Mouse (Mus musculus) lung, embryonic 16.5 days (tissue): ENCODE measurements around the gene Slirp. TPM values are rescaled to one million over a fixed set of nuclear protein-coding genes. Genes with fewer than 3 reads are reported as not detected.

Experiments used
- microRNA-seq: library from miRNA; unstranded; fragments of <30 nt; microRNA quantifications from one replicate; pipeline ENCODE4, GENCODE M21; 2016
- polyA plus RNA-seq: library from polyadenylated mRNA; unstranded; fragments of >200 nt; fragmentation: Nextera tagmentation; extraction: Ambion mirVana; gene quantifications from 2 replicates; pipeline ENCODE4 v1.2.1, GENCODE M21; 2015

Slirp gene
- polyA plus RNA-seq, 1 experiment from 2014 or later: 303 TPM

Small RNAs within 50 kb of the gene (microRNA-seq; reads per million reads assigned to microRNA genes)
- 40.7 reads per million, percentile 39 among the genes with 10 or more reads in this experiment for gene Mir3068

Other genes starting within 250 kb of the Slirp start
- 1.5 and 1.8 TPM in 2 replicates for gene Samd15, start 244.2 kb upstream of the Slirp start, polyA plus RNA-seq
- gene Tmed8, start 243.4 kb upstream of the Slirp start, polyA plus RNA-seq: 2.4 and 2.7 TPM in 2 replicates
- 0.55 and 0.57 TPM in 2 replicates for gene Noxred1, start 205.2 kb upstream of the Slirp start, polyA plus RNA-seq
- gene Vipas39, start 177.6 kb upstream of the Slirp start, polyA plus RNA-seq: 40.8 and 41.7 TPM in 2 replicates
- gene Ahsa1, start 177.4 kb upstream of the Slirp start, polyA plus RNA-seq: 202 and 207 TPM in 2 replicates
- gene Ism2, start 144.2 kb upstream of the Slirp start, polyA plus RNA-seq: 0.92 and 1.0 TPM in 2 replicates
- 97.4 and 108 TPM in 2 replicates for gene Sptlc2, start 55.5 kb upstream of the Slirp start, polyA plus RNA-seq
- 50.1 and 52.3 TPM in 2 replicates for gene Alkbh1, start 121 bp downstream of the Slirp start, polyA plus RNA-seq
- 115 and 120 TPM in 2 replicates for gene Snw1, start 28.4 kb downstream of the Slirp start, polyA plus RNA-seq
- not detected in 2 replicates for gene Gm5788, start 50.8 kb downstream of the Slirp start, polyA plus RNA-seq
- gene Gm8300, start 70.4 kb downstream of the Slirp start, polyA plus RNA-seq: not detected in 2 replicates
- not detected in 2 replicates for gene Oog1, start 158.8 kb downstream of the Slirp start, polyA plus RNA-seq
- gene Gm4027, start 175.0 kb downstream of the Slirp start, polyA plus RNA-seq: not detected in 2 replicates
- gene Gm16381, start 200.7 kb downstream of the Slirp start, polyA plus RNA-seq: not detected in 2 replicates